Mouse (Mus musculus) spleen, adult 2 months (tissue): ENCODE measurements around the gene Ttc29.

Experiments used
- CTCF ChIP-seq: fragments of 200-500 bp; IDR thresholded peaks from 2 replicates; pipeline ENCODE4 v1.5.1; 2011; ENCODE audit warnings: mild to moderate bottlenecking, inconsistent platforms; ENCODE audit not compliant: insufficient read depth, insufficient read length, insufficient replicate concordance; ENCODE audit errors: extremely low read depth
- POLR2A ChIP-seq: fragments of 200-500 bp; IDR thresholded peaks from 2 replicates; pipeline ENCODE4 v1.6.1; 2011; ENCODE audit warnings: low read depth, low read length, inconsistent platforms

GRCm38 (mm10) chr8:78442781-78443180 is 229.7 kb downstream of the Ttc29 start:
- TF ChIP-seq POLR2A: no peak
- no peak for TF ChIP-seq CTCF
